Mouse (Mus musculus) C2C12 (cell line): ENCODE results near the gene Npm1. TPM values are rescaled to one million over a fixed set of nuclear protein-coding genes. Genes with fewer than 3 reads are reported as not detected.

Experiments
- H3K27me3 ChIP-seq: one replicate; pipeline ENCODE4 v1.6.1; 2011; ENCODE audit not compliant: control insufficient read depth, insufficient read depth, insufficient read length
- H3K36me3 ChIP-seq: one replicate; pipeline ENCODE4 v1.6.1; 2011; ENCODE audit not compliant: control insufficient read depth, insufficient read depth
- H3K4me3 ChIP-seq: one replicate; pipeline ENCODE4 v1.5.1; 2011; ENCODE audit warnings: mild to moderate bottlenecking, control low read depth; ENCODE audit not compliant: poor library complexity, insufficient read depth, severe bottlenecking
- H3K79me2 ChIP-seq: one replicate; pipeline ENCODE4 v1.6.1; 2011; ENCODE audit not compliant: control insufficient read depth, insufficient read depth
- H3K79me3 ChIP-seq: one replicate; pipeline ENCODE4 v1.6.1; 2011; ENCODE audit warnings: low read depth, control low read depth
- H3ac ChIP-seq: one replicate; pipeline ENCODE3; 2011; ENCODE audit warnings: low read depth; ENCODE audit not compliant: control insufficient read depth, insufficient read length
- CEBPB ChIP-seq: IDR thresholded peaks from one replicate; pipeline ENCODE4 v1.6.1; 2011; ENCODE audit warnings: low read depth, mild to moderate bottlenecking, control low read depth, moderate library complexity
- CTCF ChIP-seq: IDR thresholded peaks from one replicate; pipeline ENCODE4 v1.5.1; 2011; ENCODE audit not compliant: control insufficient read depth, insufficient read depth, insufficient read length
- FOSL1 ChIP-seq: IDR thresholded peaks from one replicate; pipeline ENCODE4 v1.8.0; 2011; ENCODE audit warnings: mild to moderate bottlenecking, low read length; ENCODE audit not compliant: poor library complexity, insufficient read depth, severe bottlenecking
- MAX ChIP-seq: IDR thresholded peaks from one replicate; pipeline ENCODE4 v1.6.1; 2011; ENCODE audit warnings: mild to moderate bottlenecking, control low read depth
- MYOD1 ChIP-seq: IDR thresholded peaks from one replicate; pipeline ENCODE4 v1.6.1; 2011; ENCODE audit warnings: low read depth; ENCODE audit not compliant: control insufficient read depth, insufficient read length
- MYOG ChIP-seq: IDR thresholded peaks from one replicate; pipeline ENCODE4 v1.6.1; 2011; ENCODE audit not compliant: control insufficient read depth, insufficient read length; ENCODE audit errors: extremely low read depth
- USF1 ChIP-seq: IDR thresholded peaks from one replicate; pipeline ENCODE4 v1.6.1; 2011; ENCODE audit warnings: low read depth, mild to moderate bottlenecking, control low read depth, moderate library complexity
- polyA plus RNA-seq: library from polyadenylated mRNA; unstranded; fragments of >200 nt; fragmentation: generic; extraction: Trizol; gene quantifications from one replicate; pipeline ENCODE4 v1.2.1, GENCODE M21; 2012; ENCODE audit warnings: missing spikeins

The Npm1 gene
- polyA plus RNA-seq, 1 experiment = 702 TPM

- no peaks in the 10 kb centered on the region for H3K36me3 ChIP-seq
- no peaks in the 10 kb centered on the region for H3K79me3 ChIP-seq
- H3K79me2 ChIP-seq = no peaks in the 10 kb centered on the region
- TF ChIP-seq MYOG (no peak), MYOD1 (no peak), USF1 (no peak), FOSL1 (no peak), MAX (no peak), CTCF (no peak), CEBPB (no peak)
- H3ac ChIP-seq = no peak overlapping the region
- peaks cover 33% of the 10 kb centered on the region for H3K27me3 ChIP-seq
- no peak overlapping the region for H3K4me3 ChIP-seq
Observed at GRCm38 (mm10) chr11:33202972-33203371, 40.0 kb upstream of the Npm1 start.

DNA sequence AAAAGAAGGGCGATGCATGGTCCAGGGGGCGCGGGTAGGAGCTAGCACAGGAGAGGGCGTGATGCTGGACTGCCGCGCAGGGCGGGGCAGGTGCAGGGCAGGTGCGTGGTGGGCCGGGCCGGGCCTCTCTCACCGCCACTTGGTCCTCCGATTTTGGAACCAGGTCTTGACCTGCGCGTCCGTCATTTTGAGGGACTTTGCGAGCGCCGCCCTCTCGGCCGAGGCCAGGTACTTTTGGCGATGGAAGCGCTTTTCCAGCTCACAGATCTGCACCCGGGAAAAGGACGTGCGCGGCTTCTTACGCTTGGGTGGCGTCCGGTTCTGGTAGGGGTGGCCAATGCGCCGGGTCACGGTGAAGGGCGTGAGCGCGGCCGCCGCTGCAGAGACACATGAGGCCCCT, 39.3 kb upstream of the Npm1 start:
- no peak overlapping the region for H3K4me3 ChIP-seq
- H3K79me3 ChIP-seq = no peaks in the 10 kb centered on the region
- H3K27me3 ChIP-seq = peaks cover 33% of the 10 kb centered on the region
- H3K79me2 ChIP-seq = no peaks in the 10 kb centered on the region
- no peak for TF ChIP-seq USF1
- no peak for TF ChIP-seq CEBPB
- no peak for TF ChIP-seq MYOG
- no peak for TF ChIP-seq MAX
- no peak for TF ChIP-seq CTCF
- no peak for TF ChIP-seq MYOD1
- no peak for TF ChIP-seq FOSL1
- no peaks in the 10 kb centered on the region for H3K36me3 ChIP-seq
- H3ac ChIP-seq = no peak overlapping the region

DNA sequence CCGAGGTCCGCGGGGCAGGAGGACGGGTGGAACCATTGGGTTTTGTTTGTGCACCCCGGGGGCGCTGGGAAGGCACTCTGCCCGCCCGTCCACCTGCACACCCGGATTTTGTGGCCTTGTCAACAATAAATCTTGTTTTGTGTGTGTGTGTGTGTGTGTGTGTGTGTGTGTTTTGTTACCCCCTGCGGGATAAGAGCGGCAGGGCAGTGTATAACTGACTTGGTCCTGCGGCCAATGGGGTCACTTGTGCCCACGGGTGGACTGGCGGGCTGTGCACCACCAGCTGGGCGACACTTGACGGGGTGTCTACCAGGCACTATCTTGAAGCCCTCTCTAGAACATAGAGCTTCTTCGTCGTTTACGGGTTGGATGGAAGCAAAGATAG, 38.6 kb upstream of the Npm1 start:
- no peak overlapping the region for H3K4me3 ChIP-seq
- H3K27me3 ChIP-seq = peaks cover 33% of the 10 kb centered on the region
- TF ChIP-seq CTCF (no peak), MYOG (no peak), CEBPB (no peak), MYOD1 (no peak), MAX (no peak), USF1 (no peak), FOSL1 (no peak)
- no peaks in the 10 kb centered on the region for H3K79me3 ChIP-seq
- H3ac ChIP-seq = no peak overlapping the region
- H3K36me3 ChIP-seq = no peaks in the 10 kb centered on the region
- no peaks in the 10 kb centered on the region for H3K79me2 ChIP-seq

DNA sequence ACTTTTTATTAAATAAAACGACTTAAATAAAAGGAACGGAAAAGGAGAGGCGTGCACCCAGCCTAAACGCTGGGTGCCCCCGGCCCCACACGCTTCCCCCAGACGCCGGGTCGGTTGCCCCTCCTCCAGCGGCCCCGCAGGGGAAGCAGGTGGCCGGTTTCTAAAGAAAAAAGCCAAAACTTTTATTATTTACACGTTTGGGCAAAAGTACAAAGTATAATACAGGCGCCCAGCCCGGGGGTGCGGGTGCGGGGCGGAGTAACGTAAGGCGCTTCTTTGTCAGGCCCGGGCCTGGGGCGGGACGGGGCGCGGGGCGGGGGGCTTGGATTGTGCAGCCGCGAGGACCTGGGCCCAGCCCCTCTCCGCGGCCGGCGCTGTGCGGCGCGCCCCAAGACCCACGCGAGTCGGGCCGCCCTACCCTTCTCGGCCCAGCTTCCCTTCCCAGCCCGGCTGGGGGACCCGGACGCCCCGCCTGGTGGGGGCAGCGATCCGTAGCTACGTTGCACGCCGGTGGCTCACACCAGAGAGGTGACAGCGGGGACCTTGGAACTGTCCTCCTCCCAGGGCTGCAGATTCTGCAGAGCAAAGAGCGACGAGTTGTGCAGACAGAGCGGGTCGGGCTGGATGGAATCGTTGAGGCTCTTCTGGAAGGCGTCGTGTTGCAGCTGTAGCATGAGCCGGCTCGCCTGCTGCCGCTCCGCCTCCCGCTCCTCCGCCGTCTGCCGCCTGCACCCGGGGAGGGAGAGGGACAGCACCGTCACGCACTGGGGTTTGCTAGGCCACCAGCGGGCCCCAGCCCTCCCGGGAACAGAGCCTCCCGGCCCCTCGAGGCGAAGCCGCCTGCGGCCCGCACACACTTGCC, 38.0 kb upstream of the Npm1 start:
- Histone ChIP-seq H3K27me3 (peaks cover 33% of the 10 kb centered on the region), H3K79me2 (no peaks in the 10 kb centered on the region), H3ac (no peak overlapping the region), H3K79me3 (no peaks in the 10 kb centered on the region), H3K36me3 (no peaks in the 10 kb centered on the region), H3K4me3 (no peak overlapping the region)
- TF ChIP-seq CEBPB (no peak), USF1 (no peak), MYOG (no peak), FOSL1 (no peak), MYOD1 (no peak), CTCF (no peak), MAX (no peak)

DNA sequence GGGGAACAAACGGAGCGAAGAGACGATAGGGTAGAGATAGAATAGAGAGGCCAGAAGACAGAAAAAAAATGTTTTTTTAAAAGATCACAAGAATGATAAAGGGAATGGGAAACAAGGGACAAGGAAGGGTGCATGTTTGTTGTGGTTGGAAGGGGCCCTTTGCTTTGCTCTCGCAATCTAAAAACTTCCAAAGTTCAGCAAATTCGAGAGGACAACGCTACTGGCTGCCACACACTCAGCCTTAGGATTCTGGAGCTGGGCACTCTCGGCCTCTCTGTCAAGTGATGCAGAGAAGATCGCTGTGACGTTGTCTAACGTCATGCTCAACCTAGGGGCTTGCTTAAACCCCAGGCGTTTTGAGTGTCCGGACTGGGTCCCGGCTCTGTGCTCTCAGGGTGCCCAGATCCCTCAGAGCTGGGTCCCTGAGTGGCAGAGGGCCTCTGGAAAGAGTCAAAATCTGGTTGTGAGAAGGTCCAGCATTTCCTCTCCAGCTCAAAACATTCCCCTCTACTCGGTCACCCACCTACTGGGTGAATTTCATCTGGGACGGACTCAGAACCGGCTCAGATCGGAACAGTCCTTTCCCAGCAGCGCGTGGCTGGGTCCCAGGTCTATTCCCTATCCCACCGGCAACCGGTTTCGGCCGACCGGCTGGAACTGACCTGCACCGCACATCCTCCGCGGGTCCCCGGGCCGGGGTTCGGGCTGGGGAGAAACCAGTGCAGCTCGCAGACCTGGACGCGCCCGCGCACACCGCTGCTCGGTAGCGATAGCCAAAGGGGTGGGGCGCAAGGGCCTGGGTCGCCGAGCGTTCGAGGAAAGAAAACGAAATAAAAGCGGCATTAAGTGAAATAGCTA, 37.1 kb upstream of the Npm1 start:
- Histone ChIP-seq H3K79me2 (no peaks in the 10 kb centered on the region), H3K27me3 (peaks cover 33% of the 10 kb centered on the region), H3K79me3 (no peaks in the 10 kb centered on the region), H3K36me3 (no peaks in the 10 kb centered on the region), H3ac (no peak overlapping the region), H3K4me3 (no peak overlapping the region)
- TF ChIP-seq MAX = no peak
- no peak for TF ChIP-seq MYOG
- TF ChIP-seq MYOD1 = no peak
- TF ChIP-seq FOSL1 = no peak
- TF ChIP-seq USF1 = no peak
- no peak for TF ChIP-seq CEBPB
- no peak for TF ChIP-seq CTCF
